20 mouse cellular contexts compared by ENCODE assay signal in the genomic region with DNA sequence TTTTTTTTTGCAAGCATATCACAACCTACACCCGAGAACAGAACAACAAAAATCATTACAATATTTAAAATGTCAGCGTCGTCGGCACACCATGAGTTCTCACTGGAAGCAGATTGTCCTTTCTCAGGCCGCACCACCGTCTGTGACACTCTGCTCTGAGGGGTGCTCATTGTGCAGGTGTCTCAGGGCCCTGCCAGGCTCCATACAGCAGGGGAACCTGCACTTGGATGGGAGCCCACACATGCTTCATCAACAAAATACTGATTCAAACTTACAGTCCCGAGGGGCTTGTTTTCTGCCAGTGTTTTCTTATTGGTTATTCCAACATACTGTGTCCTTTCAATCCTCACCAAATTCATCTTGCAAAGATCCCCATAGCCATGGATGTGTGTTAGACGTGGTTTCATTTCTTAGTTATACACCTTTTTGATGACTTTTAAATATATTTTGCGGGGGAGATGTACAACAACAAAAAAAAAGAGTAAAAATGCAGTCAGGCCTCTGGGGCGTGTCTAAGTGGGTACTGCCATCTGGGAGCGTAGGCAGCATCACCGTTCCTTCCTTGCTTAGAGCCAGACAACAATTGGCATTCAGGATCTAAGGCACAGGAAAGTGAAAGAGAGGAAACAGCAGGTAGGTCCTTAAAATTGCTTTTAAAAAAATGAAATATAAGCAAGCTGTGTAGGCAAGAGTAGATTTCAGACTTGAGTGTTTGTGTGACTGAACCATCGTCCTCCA. TPM values are rescaled to one million over a fixed set of nuclear protein-coding genes. Genes with fewer than 3 reads are reported as not detected.
DNase-seq lines count a peak whose midpoint lies in the region; ATAC-seq and TF ChIP-seq lines count a peak whose summit lies in the region.
"Had no signal": no experiment of that assay in that cellular context is flagged by ENCODE, and none has a peak within 500 bp of the region (broad histone marks: within the 10 kb centered on the region; RNA-seq: fewer than 3 reads in every experiment).

No protein-coding gene starts in this region.

- TF ChIP-seq CTCF in forebrain, postnatal 0 days (IDR thresholded peaks at IDR 0.05; ENCODE audit: low read depth), result no peak

- no peak overlapping the region for H3K4me3 ChIP-seq in forebrain, embryonic 15.5 days
- no peak overlapping the region for H3K4me3 ChIP-seq in forebrain, embryonic 10.5 days
- H3K4me3 ChIP-seq in midbrain, embryonic 14.5 days (replicated peaks; ENCODE audit: low read depth, low read length), result no peak overlapping the region
- no peak overlapping the region for H3K4me3 ChIP-seq in midbrain, embryonic 10.5 days
- H3K4me3 ChIP-seq in forebrain, postnatal 0 days (ENCODE audit: low read depth, low read length), result no peak overlapping the region
- H3K4me3 ChIP-seq: heart, embryonic 10.5 days; myocyte; neural tube, embryonic 15.5 days had no signal

- H3K36me3 ChIP-seq in forebrain, embryonic 15.5 days, result no peaks in the 10 kb centered on the region
- no peaks in the 10 kb centered on the region for H3K36me3 ChIP-seq in forebrain, embryonic 10.5 days (replicated peaks)
- H3K36me3 ChIP-seq in midbrain, embryonic 14.5 days (ENCODE audit: control insufficient read depth, insufficient read depth, low read length), result no peaks in the 10 kb centered on the region
- no peaks in the 10 kb centered on the region for H3K36me3 ChIP-seq in midbrain, embryonic 10.5 days
- no peaks in the 10 kb centered on the region for H3K36me3 ChIP-seq in forebrain, postnatal 0 days (ENCODE audit: insufficient read depth)
- H3K36me3 ChIP-seq: heart, embryonic 10.5 days; neural tube, embryonic 15.5 days had no signal

- H3K4me2 ChIP-seq in forebrain, embryonic 15.5 days (replicated peaks), result no peak overlapping the region
- no peak overlapping the region for H3K4me2 ChIP-seq in midbrain, embryonic 14.5 days (ENCODE audit: low read length)
- no peak overlapping the region for H3K4me2 ChIP-seq in forebrain, postnatal 0 days (ENCODE audit: low read depth)
- H3K4me2 ChIP-seq: neural tube, embryonic 15.5 days had no signal

- H3K27me3 ChIP-seq in forebrain, embryonic 15.5 days, result no peaks in the 10 kb centered on the region
- no peaks in the 10 kb centered on the region for H3K27me3 ChIP-seq in forebrain, embryonic 10.5 days (ENCODE audit: poor library complexity, severe bottlenecking)
- H3K27me3 ChIP-seq in midbrain, embryonic 14.5 days (ENCODE audit: control insufficient read depth, insufficient read depth, low read length), result no peaks in the 10 kb centered on the region
- no peaks in the 10 kb centered on the region for H3K27me3 ChIP-seq in midbrain, embryonic 10.5 days (ENCODE audit: low read depth, poor library complexity, severe bottlenecking)
- H3K27me3 ChIP-seq in forebrain, postnatal 0 days (ENCODE audit: insufficient read depth, low read length), result no peaks in the 10 kb centered on the region
- H3K27me3 ChIP-seq: neural tube, embryonic 15.5 days had no signal

- DNase-seq in forebrain, embryonic 10.5 days (ENCODE audit: extremely low spot score, low spot score), result no peak
- DNase-seq in midbrain, embryonic 14.5 days, result peak; percentile 28
- no peak for DNase-seq in midbrain, embryonic 10.5 days (ENCODE audit: low spot score)
- DNase-seq in cerebellum, adult 8-10 months, result peak; percentile 37
- DNase-seq in forebrain, postnatal 0 days, result peak; percentile 9
- no peak for DNase-seq in lung, postnatal 25 days (ENCODE audit: low spot score)
- no peak for DNase-seq in adrenal gland, postnatal 4 days (ENCODE audit: low spot score in 2 of 2)
- DNase-seq: adrenal gland, postnatal 10 days; gastrocnemius, postnatal 36 days; heart, postnatal 10 days; kidney, adult 18-20 months; kidney, postnatal 25 days; liver; liver, postnatal 0 days; lung, postnatal 14 days; thymus, adult 2 months had no signal

- peaks cover 8% of the 10 kb centered on the region for H3K4me1 ChIP-seq in forebrain, embryonic 15.5 days
- H3K4me1 ChIP-seq in forebrain, embryonic 10.5 days, result no peaks in the 10 kb centered on the region
- H3K4me1 ChIP-seq in midbrain, embryonic 14.5 days (ENCODE audit: control insufficient read depth, insufficient read depth, low read length), result no peaks in the 10 kb centered on the region
- no peaks in the 10 kb centered on the region for H3K4me1 ChIP-seq in midbrain, embryonic 10.5 days
- no peaks in the 10 kb centered on the region for H3K4me1 ChIP-seq in forebrain, postnatal 0 days (ENCODE audit: insufficient read depth)
- H3K4me1 ChIP-seq: heart, embryonic 10.5 days; neural tube, embryonic 15.5 days had no signal

- peak; percentile 48; the same call in 1 of the 2 replicates for ATAC-seq in forebrain, embryonic 15.5 days (replicated peaks)
- ATAC-seq in midbrain, embryonic 14.5 days (ENCODE audit: low FRiP score, low TSS enrichment), result no peak
- ATAC-seq in forebrain, postnatal 0 days, result no peak
- ATAC-seq: liver, postnatal 0 days had no signal

- no peaks in the 10 kb centered on the region for H3K9me3 ChIP-seq in forebrain, embryonic 15.5 days
- no peaks in the 10 kb centered on the region for H3K9me3 ChIP-seq in forebrain, embryonic 10.5 days
- no peaks in the 10 kb centered on the region for H3K9me3 ChIP-seq in midbrain, embryonic 14.5 days (ENCODE audit: control insufficient read depth, low read length)
- H3K9me3 ChIP-seq in midbrain, embryonic 10.5 days (replicated peaks), result no peaks in the 10 kb centered on the region
- H3K9me3 ChIP-seq in forebrain, postnatal 0 days (ENCODE audit: low read length), result no peaks in the 10 kb centered on the region
- H3K9me3 ChIP-seq: heart, embryonic 10.5 days; neural tube, embryonic 15.5 days had no signal

- 48% methylated on average over 13 of the region's 13 CpGs for WGBS in forebrain, embryonic 15.5 days
- 88% methylated on average over 13 of the region's 13 CpGs for WGBS in forebrain, embryonic 10.5 days
- 78% methylated on average over 13 of the region's 13 CpGs for WGBS in midbrain, embryonic 14.5 days
- WGBS in midbrain, embryonic 10.5 days, result 88% methylated on average over 13 of the region's 13 CpGs
- whole genome bisulfite sequencing in forebrain, postnatal 0 days, result 44% methylated on average over 13 of the region's 13 CpGs

- no peak overlapping the region for H3K9ac ChIP-seq in forebrain, embryonic 15.5 days (replicated peaks)
- H3K9ac ChIP-seq in midbrain, embryonic 14.5 days (replicated peaks; ENCODE audit: low read length), result no peak overlapping the region
- no peak overlapping the region for H3K9ac ChIP-seq in forebrain, postnatal 0 days
- H3K9ac ChIP-seq: liver, postnatal 0 days; neural tube, embryonic 15.5 days had no signal

- peak overlapping the region; percentile 37; the same call in 1 of the 2 replicates for H3K27ac ChIP-seq in forebrain, embryonic 15.5 days (replicated peaks)
- H3K27ac ChIP-seq in forebrain, embryonic 10.5 days, result no peak overlapping the region
- H3K27ac ChIP-seq in midbrain, embryonic 14.5 days (replicated peaks; ENCODE audit: low read depth, low read length), result no peak overlapping the region
- H3K27ac ChIP-seq in midbrain, embryonic 10.5 days (replicated peaks), result no peak overlapping the region
- no peak overlapping the region for H3K27ac ChIP-seq in forebrain, postnatal 0 days (ENCODE audit: low read depth, low read length)
- H3K27ac ChIP-seq: heart, embryonic 10.5 days; neural tube, embryonic 15.5 days had no signal

RNA-seq across cellular contexts. Expression of gene Pacrg, which starts 32.7 kb away (rescaled TPM):
- polyA plus RNA-seq in forebrain, embryonic 15.5 days (2015; fragmentation: Nextera tagmentation; extraction: Ambion mirVana), result 6.2 and 9.7 TPM in 2 replicates
- polyA plus RNA-seq in forebrain, embryonic 10.5 days (2016; fragmentation: Nextera tagmentation; extraction: Ambion mirVana), result 2.3 and 2.6 TPM in 2 replicates
- polyA plus RNA-seq in midbrain, embryonic 14.5 days (2014; fragmentation: Nextera tagmentation; extraction: Ambion mirVana), result 9.2 and 13.6 TPM in 2 replicates
- polyA plus RNA-seq in midbrain, embryonic 10.5 days (2016; fragmentation: Nextera tagmentation; extraction: Ambion mirVana), result 2.7 and 3.4 TPM in 2 replicates
- total RNA-seq in forebrain, postnatal 0 days (2014; rRNA removed), result 2.0 and 6.2 TPM in 2 replicates
- 12.6 and 20.7 TPM in 2 replicates for polyA plus RNA-seq in forebrain, postnatal 0 days (2015; fragmentation: Nextera tagmentation; extraction: Ambion mirVana)
- total RNA-seq in adrenal gland, postnatal 4 days (2021), result 1 to 10 TPM; 4.2 to 4.4 TPM
- polyA plus RNA-seq: liver, postnatal 0 days had no signal

RNA-seq across cellular contexts. Expression of gene Prkn, which starts 32.8 kb away (rescaled TPM):
- 2.6 and 3.6 TPM in 2 replicates for polyA plus RNA-seq in forebrain, embryonic 15.5 days (2015; fragmentation: Nextera tagmentation; extraction: Ambion mirVana)
- polyA plus RNA-seq in forebrain, embryonic 10.5 days (2016; fragmentation: Nextera tagmentation; extraction: Ambion mirVana), result 0.77 and 0.81 TPM in 2 replicates
- 3.9 and 4.4 TPM in 2 replicates for polyA plus RNA-seq in midbrain, embryonic 14.5 days (2014; fragmentation: Nextera tagmentation; extraction: Ambion mirVana)
- polyA plus RNA-seq in midbrain, embryonic 10.5 days (2016; fragmentation: Nextera tagmentation; extraction: Ambion mirVana), result 0.68 and 1.2 TPM in 2 replicates
- total RNA-seq in forebrain, postnatal 0 days (2014; rRNA removed), result 6.8 and 8.0 TPM in 2 replicates
- 5.8 and 6.2 TPM in 2 replicates for polyA plus RNA-seq in forebrain, postnatal 0 days (2015; fragmentation: Nextera tagmentation; extraction: Ambion mirVana)
- 10 to 100 TPM; 10.2 to 13.0 TPM for total RNA-seq in adrenal gland, postnatal 4 days (2021)

Comparison
In these comparisons a context has a peak if more than half of its experiments do, and no peak if none do; other contexts are left out.
1. DNase-seq: peak in midbrain, embryonic 14.5 days (single experiment), cerebellum, adult 8-10 months (single experiment) and forebrain, postnatal 0 days (single experiment); none in forebrain, embryonic 10.5 days (single experiment), midbrain, embryonic 10.5 days (single experiment), lung, postnatal 25 days (single experiment) and adrenal gland, postnatal 4 days (0 of 2).